Mouse (Mus musculus) liver, adult 2 months (tissue): Measurements from ENCODE around the gene Sycp3.

Experiments used
- CTCF ChIP-seq: fragments of 200-500 bp; IDR thresholded peaks from 2 replicates; pipeline ENCODE4 v1.5.1; 2011; ENCODE audit warnings: low read depth, low read length, control low read depth
- POLR2A ChIP-seq: fragments of 200-500 bp; IDR thresholded peaks from 2 replicates; pipeline ENCODE4 v1.6.1; 2011; ENCODE audit warnings: low read length, control low read depth; ENCODE audit not compliant: insufficient read depth; ENCODE audit errors: extremely low read depth

DNA sequence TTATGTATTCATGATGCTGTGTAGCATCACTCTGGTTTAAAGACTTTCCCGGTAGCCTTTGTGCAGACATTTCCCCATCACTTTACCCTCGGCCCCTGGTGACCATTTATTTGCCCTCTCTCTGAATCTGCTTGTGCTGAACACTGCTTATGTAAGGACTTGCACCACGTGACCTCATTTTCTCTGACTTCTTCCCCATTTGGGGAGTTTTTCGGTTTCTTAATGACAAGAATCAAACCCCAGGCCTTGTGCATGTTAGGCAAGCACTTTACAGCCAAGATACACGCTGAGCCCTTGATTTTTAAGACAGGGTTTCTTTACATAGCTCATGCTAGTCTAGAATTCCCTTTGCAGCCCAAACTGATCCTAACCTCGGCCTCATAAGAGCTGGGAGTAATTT, 18.1 kb upstream of the Sycp3 start:
- TF ChIP-seq CTCF (no peak), POLR2A (no peak)
